Mouse (Mus musculus): ENCODE data around the gene Ltb4r1.

The Ltb4r1 gene

GRCm38 (mm10) chr14:55787731-55788130 is 22.0 kb downstream of the Ltb4r1 start:
- no peak for DNase-seq

DNA sequence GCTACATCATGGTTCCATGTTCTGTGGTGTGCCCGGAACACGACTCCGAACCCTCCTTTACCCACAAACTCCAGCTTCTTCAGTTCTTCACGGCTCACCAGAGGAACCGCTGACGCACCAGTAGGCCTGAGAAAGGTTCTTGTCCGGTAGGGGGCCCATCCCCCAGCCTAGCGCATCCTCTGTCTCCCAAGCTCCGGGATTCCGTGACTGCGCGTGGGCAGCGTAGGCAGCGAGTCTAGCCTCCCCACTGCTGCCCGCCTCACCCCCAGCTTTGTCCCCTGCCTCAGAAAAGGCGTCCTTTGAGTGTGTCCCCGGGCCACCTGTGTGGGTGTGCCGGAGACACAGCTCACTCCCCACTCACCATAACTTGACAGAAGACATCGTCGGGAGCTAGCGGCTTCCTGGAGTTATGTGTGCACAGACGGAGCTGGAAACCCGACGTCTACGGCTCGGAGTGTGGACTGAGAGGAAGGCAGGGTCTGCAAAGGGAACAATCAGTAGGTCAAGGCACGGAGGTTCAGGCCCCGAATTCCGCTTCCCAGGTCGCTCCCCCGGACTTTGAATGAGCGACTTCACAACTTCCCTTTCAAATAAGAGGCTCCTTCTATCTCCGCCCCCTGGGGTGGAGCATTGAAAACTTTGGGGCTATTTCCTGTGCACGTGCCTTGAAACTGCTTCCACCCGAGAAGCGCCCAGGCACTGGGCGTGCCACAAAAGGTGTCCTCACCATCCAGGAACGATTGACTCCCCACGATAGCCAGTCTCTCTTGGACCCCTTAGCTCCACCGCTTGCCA is 22.7 kb downstream of the Ltb4r1 start, which contains the start of gene Ripk3:
Gene Ripk3, minus strand, starts transcription at position 610 of the 795 bp plus-strand sequence.
- peak; percentile 82 for DNase-seq

DNA sequence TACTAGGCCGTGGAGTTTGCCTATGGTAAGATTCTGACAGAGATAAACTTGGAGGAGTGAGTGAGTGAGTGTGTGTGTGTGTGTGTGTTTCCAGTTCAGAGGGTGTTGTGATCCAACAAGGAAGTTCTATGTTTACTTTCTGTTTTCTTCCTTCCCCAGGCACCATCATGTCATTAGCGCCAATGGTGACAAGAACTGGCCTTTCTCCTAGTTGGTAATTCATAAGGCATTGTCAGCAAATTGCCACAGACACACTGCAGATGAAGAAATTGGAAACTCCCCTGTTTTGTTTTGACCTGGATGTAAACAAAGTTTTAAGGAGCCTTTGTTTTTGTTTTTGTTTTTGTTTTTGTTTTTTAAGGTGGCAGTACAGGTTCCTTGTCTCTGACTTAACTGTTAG is 27.7 kb downstream of the Ltb4r1 start:
- no peak for DNase-seq

DNA sequence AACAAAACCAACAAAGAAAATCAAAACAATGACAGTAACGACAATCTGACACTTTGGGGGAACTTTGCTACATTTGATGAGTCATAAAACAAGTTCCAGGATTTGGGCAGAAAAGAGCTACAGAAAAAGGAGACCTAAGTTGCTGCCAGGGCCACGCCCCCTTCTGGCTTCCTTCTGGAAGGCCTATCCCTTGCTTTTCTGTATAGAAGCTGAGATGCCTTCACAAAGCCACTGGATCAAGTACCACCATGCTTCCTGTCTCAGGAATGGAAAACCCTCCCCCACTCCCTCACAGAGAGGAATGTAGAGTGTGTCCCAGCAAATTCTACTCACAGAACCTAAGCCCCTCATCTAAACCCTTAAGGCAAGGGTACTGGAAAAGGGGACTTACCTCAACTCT is 28.2 kb downstream of the Ltb4r1 start:
- no peak for DNase-seq

GRCm38 (mm10) chr14:55795380-55796163 is 29.8 kb downstream of the Ltb4r1 start:
- DNase-seq, result peak; percentile 63

DNA sequence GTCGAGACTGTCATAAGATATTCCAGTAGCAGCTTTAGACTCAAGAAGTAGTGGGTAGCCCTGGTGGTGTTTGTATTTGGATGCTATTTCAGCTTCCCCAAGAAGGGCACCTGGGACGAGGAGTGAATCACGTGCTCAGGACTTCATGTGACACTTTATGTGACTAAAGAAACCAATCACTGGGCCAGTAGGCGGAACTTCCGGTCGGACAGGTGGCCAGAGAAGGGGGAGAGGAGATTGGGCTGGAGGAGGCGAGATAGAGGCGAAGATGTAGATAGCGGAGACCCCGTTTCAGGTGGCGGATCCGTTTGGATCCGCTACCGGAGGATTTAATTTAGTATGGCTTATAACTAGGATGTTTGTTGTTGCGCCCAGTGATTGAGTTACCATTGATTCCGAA is 49.1 kb downstream of the Ltb4r1 start:
- DNase-seq, result peak; percentile 93

DNA sequence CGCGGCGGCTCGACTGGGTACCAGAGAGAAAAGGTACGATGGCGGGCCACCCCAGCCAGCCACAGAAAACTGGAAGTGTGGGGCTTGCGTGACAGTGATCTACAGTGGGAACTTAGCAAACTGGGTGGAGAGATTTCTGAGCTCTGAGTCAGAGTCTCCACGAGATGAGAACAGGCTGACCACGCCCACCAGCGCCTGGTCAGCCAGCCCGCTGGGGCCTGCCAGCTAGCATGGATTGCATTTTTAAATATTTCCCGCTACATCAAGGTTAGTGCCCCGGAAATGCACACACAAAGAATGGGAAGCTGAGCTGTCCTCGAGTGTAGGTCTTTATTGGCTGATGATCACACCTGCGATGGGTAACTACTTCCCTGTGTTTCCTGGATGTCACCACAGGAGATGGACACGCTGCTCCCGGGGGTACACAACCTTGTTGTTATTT is 49.6 kb downstream of the Ltb4r1 start:
- DNase-seq, result peak; percentile 87

Measured in lung, postnatal 36 days (tissue).